Mouse (Mus musculus): ENCODE measurements around the gene Slain2.

Slain2 gene

GRCm38 (mm10) chr5:73012884-73013610, 98.9 kb downstream of the Slain2 start:
- DNase-seq (ENCODE audit: low read depth, low spot score) = peak; percentile 5

GRCm38 (mm10) chr5:73013611-73014287, 99.6 kb downstream of the Slain2 start:
- DNase-seq (ENCODE audit: low read depth, low spot score) = peak; percentile 16

GRCm38 (mm10) chr5:73014745-73015144, 100.6 kb downstream of the Slain2 start:
- DNase-seq (ENCODE audit: low read depth, low spot score) = peak; percentile 2

GRCm38 (mm10) chr5:73023801-73024200, 109.7 kb downstream of the Slain2 start:
- no peak for DNase-seq (ENCODE audit: low read depth, low spot score)
